Mouse (Mus musculus) CH12.LX (cell line): ENCODE measurements around the gene Hoxb5. TPM values are rescaled to one million over a fixed set of nuclear protein-coding genes. Genes with fewer than 3 reads are reported as not detected.

Source experiments
- DNase-seq: peaks from one replicate; pipeline ENCODE4 v3.0.0-alpha.2; 2013; ENCODE audit errors: extremely low read depth
- H3K27ac ChIP-seq: 2 replicates; pipeline ENCODE4 v1.5.1; 2012; ENCODE audit warnings: low read depth, mild to moderate bottlenecking, control low read depth, moderate library complexity; ENCODE audit not compliant: insufficient read depth
- H3K27me3 ChIP-seq: replicated peaks from 2 replicates; pipeline ENCODE3; 2012; ENCODE audit warnings: inconsistent platforms
- H3K36me3 ChIP-seq, 2 experiments: replicated peaks in 1 of 2; 2 replicates each; pipeline versions ENCODE3 to v1.6.1; 2012; ENCODE audit warnings: inconsistent platforms in 1 of 2, low read length in 1 of 2, mild to moderate bottlenecking in 1 of 2, mixed read lengths in 1 of 2, moderate library complexity in 1 of 2; ENCODE audit not compliant: control insufficient read depth in 1 of 2, insufficient read depth in 1 of 2
- H3K4me1 ChIP-seq, 2 experiments: 2 replicates each; pipeline ENCODE4 v1.6.1; 2012; ENCODE audit warnings: inconsistent platforms in 1 of 2, moderate library complexity in 1 of 2; ENCODE audit not compliant: insufficient read depth in 2 of 2, control insufficient read depth in 1 of 2
- H3K4me2 ChIP-seq: 2 replicates; pipeline ENCODE4 v1.6.1; 2012; ENCODE audit warnings: low read depth, mild to moderate bottlenecking, control low read depth; ENCODE audit not compliant: poor library complexity, insufficient read depth, severe bottlenecking
- H3K4me3 ChIP-seq, 3 experiments: fragments of 150-350 bp in 1 of 3; sonication (generic) in 1 of 3; replicated peaks in 1 of 3; 2 replicates each; pipeline versions ENCODE3 to v1.5.1; 2011 to 2012; ENCODE audit warnings: low read depth in 2 of 3, low read length in 2 of 3, mild to moderate bottlenecking in 2 of 3, moderate library complexity in 2 of 3, control low read depth in 1 of 3, improper control_type of control experiment in 1 of 3, inconsistent platforms in 1 of 3, mixed read lengths in 1 of 3; ENCODE audit not compliant: poor library complexity in 1 of 3
- H3K79me2 ChIP-seq: replicated peaks from 2 replicates; pipeline ENCODE4 v1.6.1; 2012; ENCODE audit warnings: mild to moderate bottlenecking, moderate library complexity; ENCODE audit not compliant: control insufficient read depth, poor library complexity, insufficient read depth, severe bottlenecking; ENCODE audit errors: extremely low read depth
- H3K9ac ChIP-seq: 2 replicates; pipeline ENCODE4 v1.6.1; 2012; ENCODE audit warnings: low read depth, mild to moderate bottlenecking, control low read depth, moderate library complexity; ENCODE audit not compliant: insufficient read depth
- H3K9me3 ChIP-seq: replicated peaks from 2 replicates; pipeline ENCODE3; 2012; ENCODE audit warnings: low read length, inconsistent platforms, mixed read lengths
- BHLHE40 ChIP-seq: IDR thresholded peaks from 2 replicates; pipeline ENCODE4 v1.6.1; 2011; ENCODE audit warnings: mild to moderate bottlenecking, low read depth, low read length, improper control_type of control experiment
- CHD2 ChIP-seq: IDR thresholded peaks from 2 replicates; pipeline ENCODE4 v1.6.1; 2011; ENCODE audit warnings: low read length, improper control_type of control experiment
- CTCF ChIP-seq, 2 experiments: IDR thresholded peaks in 1 of 2; conservative IDR thresholded peaks in 1 of 2; 2 replicates each; pipeline ENCODE4 v1.5.1; 2011 to 2012; ENCODE audit warnings: low read depth in 2 of 2, low read length in 2 of 2, improper control_type of control experiment in 1 of 2, inconsistent platforms in 1 of 2, mild to moderate bottlenecking in 1 of 2, moderate library complexity in 1 of 2
- E2F4 ChIP-seq: IDR thresholded peaks from 2 replicates; pipeline ENCODE4 v1.6.1; 2011; ENCODE audit warnings: low read depth, low read length, improper control_type of control experiment; ENCODE audit not compliant: insufficient replicate concordance
- ELF1 ChIP-seq: IDR thresholded peaks from 2 replicates; pipeline ENCODE4 v1.6.1; 2014; ENCODE audit warnings: low read depth, mild to moderate bottlenecking, inconsistent platforms, low read length, improper control_type of control experiment
- GABPA ChIP-seq: IDR thresholded peaks from 2 replicates; pipeline ENCODE4 v1.6.1; 2012; ENCODE audit warnings: low read depth, low read length, improper control_type of control experiment, inconsistent platforms; ENCODE audit not compliant: insufficient replicate concordance
- IRF4 ChIP-seq: IDR thresholded peaks from 2 replicates; pipeline ENCODE4 v1.6.1; 2014; ENCODE audit warnings: low read depth, mild to moderate bottlenecking, inconsistent platforms, low read length, improper control_type of control experiment
- KAT2A ChIP-seq: IDR thresholded peaks from 2 replicates; pipeline ENCODE4 v1.6.1; 2012; ENCODE audit warnings: low read length, improper control_type of control experiment, inconsistent platforms; ENCODE audit not compliant: insufficient replicate concordance
- MAFK ChIP-seq: IDR thresholded peaks from 2 replicates; pipeline ENCODE4 v1.6.1; 2011; ENCODE audit warnings: low read length, improper control_type of control experiment; ENCODE audit not compliant: insufficient replicate concordance
- MAX ChIP-seq: IDR thresholded peaks from 2 replicates; pipeline ENCODE4 v1.6.1; 2011; ENCODE audit warnings: low read length, improper control_type of control experiment
- MXI1 ChIP-seq: IDR thresholded peaks from 2 replicates; pipeline ENCODE4 v1.6.1; 2011; ENCODE audit warnings: mild to moderate bottlenecking, low read depth, low read length, improper control_type of control experiment
- NELFE ChIP-seq: IDR thresholded peaks from 2 replicates; pipeline ENCODE4 v1.6.1; 2011; ENCODE audit warnings: low read depth, low read length, improper control_type of control experiment
- PAX5 ChIP-seq: IDR thresholded peaks from 2 replicates; pipeline ENCODE4 v1.6.1; 2012; ENCODE audit warnings: low read length, inconsistent platforms, mixed read lengths
- SIN3A ChIP-seq: IDR thresholded peaks from 2 replicates; pipeline ENCODE4 v1.6.1; 2012; ENCODE audit warnings: low read length, improper control_type of control experiment, inconsistent platforms
- TBP ChIP-seq: conservative IDR thresholded peaks from 2 replicates; pipeline ENCODE4 v1.6.1; 2011; ENCODE audit warnings: low read depth, low read length, improper control_type of control experiment
- USF1 ChIP-seq: IDR thresholded peaks from 2 replicates; pipeline ENCODE4 v1.6.1; 2014; ENCODE audit warnings: low read depth, mild to moderate bottlenecking, inconsistent platforms, low read length, improper control_type of control experiment
- ZMIZ1 ChIP-seq: IDR thresholded peaks from 2 replicates; pipeline ENCODE4 v1.6.1; 2012; ENCODE audit warnings: low read depth, mild to moderate bottlenecking, inconsistent platforms, low read length, improper control_type of control experiment
- dilution Hi-C: fragments of 300-500 bp; cut with MboI; formaldehyde crosslinking; loops from 2 replicates; pipeline ENCODE4 v1.14.3; 2020; ENCODE audit warnings: low sequenced_read_pairs; ENCODE audit not compliant: extremely low pct_unique_long_range_greater_than_20kb, extremely low pct_ligation_motif_present
- in situ Hi-C: fragments of 300-500 bp; cut with MboI; formaldehyde crosslinking; loops from 3 replicates; pipeline ENCODE4 v1.14.3; 2019; ENCODE audit warnings: low sequenced_read_pairs, low pct_ligation_motif_present, low pct_unique_long_range_greater_than_20kb, mixed read lengths
- polyA plus RNA-seq: library from polyadenylated mRNA; unstranded; fragments of >175 nt; gene quantifications from 2 replicates; pipeline ENCODE4 v1.2.1, GENCODE M21; 2012; ENCODE audit warnings: low read depth; ENCODE audit not compliant: insufficient read length
- total RNA-seq, 2 experiments: library from RNA; depleted of rRNA; stranded (reverse); fragments of 300-350 nt in 1 of 2; fragments of >200 nt in 1 of 2; gene quantifications; 2 replicates each; pipeline ENCODE4 v1.2.3; 2012 to 2014

Hoxb5 gene
- total and polyA plus RNA-seq, 3 experiments, result 0.08 to 0.13 TPM; not detected in 1

DNA sequence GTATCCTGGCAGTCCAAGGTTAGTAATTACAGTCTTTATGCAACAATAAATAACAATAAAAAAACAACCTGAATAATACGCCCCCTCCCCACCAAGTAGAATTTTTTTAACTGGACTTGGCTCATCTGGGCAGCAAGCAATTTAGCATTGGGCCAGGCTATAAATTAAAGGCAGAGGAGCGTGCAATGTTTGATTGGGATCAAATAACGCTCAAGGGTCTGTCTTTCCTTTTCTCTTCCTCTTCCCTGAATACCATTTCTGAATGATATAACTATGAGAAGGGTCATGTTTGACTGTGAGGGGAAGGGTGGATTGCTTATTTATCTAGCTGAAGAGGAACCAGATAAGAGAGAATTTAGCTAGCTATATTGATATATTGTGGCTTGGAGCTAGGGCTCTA is 45.9 kb downstream of the Hoxb5 start:
- Histone ChIP-seq H3K79me2 (no peaks in the 10 kb centered on the region), H3K27me3 (peaks cover 22% of the 10 kb centered on the region), H3K4me3 (no peak overlapping the region), H3K27ac (no peak overlapping the region), H3K9ac (no peak overlapping the region), H3K4me2 (no peak overlapping the region), H3K36me3 (peaks cover 0 to 10% of the 10 kb centered on the region in 2 experiments), H3K4me1 (peaks cover 3 to 15% of the 10 kb centered on the region in 2 experiments; a peak in 2 of 4 replicates), H3K9me3 (peaks cover 14% of the 10 kb centered on the region)
- dilution Hi-C loops, result no loop called here
- DNase-seq, result no peak
- in situ Hi-C loops, result no loop called here
- no peak for TF ChIP-seq KAT2A
- no peak for TF ChIP-seq ELF1
- no peak for TF ChIP-seq MXI1
- no peak for TF ChIP-seq BHLHE40

DNA sequence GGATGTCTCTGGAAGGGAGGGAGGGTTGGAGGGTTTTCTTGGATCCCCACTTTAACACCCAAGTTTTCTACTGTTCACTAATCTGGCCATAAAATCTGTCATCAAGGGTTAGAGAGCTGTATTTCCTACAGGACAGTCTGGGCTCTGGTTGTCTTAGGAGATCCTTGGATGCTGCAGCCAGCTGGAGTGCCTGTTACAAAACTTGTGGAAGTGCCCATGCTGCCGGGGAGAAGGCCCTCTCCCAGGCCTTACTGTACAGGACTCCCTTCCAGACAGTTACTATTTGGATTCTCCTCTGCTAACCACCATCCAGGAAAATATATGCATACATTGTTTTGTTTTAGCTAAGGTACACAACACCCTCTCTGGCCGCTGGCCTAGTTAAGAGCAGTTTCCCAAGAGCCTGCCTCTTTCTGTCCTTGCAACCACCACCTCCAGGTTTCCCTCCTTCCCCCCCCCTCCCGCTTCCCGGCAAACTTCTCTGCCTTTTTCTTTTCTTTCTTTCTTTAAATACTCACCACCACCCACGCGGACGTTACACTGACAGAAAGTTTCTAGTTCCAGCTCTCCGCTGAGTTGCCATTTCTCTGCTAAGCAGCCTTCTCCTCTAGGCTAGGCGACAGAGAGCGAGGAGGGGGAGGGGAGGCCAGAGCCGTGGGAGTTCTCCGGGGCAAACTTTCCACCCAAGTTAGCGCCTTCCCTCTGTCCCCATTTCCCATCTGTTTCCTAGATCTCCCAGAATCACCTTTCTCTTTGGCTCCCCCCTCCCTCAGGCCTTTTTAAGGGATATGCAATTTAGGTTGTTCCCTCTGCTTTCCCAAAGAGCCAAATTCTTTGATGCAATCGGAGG is 46.6 kb downstream of the Hoxb5 start:
- no peaks in the 10 kb centered on the region for H3K79me2 ChIP-seq
- TF ChIP-seq PAX5 (no peak), USF1 (no peak), CHD2 (no peak), NELFE (no peak), E2F4 (no peak), ZMIZ1 (no peak), GABPA (no peak), SIN3A (no peak), MAFK (no peak), IRF4 (no peak), CTCF (conservative IDR thresholded peaks at IDR 0.05 in 1 of 2, IDR thresholded peaks at IDR 0.05 in 1 of 2; ENCODE audit: low read depth in 2 of 2, low read length in 2 of 2) (no peak), MAX (no peak), TBP (no peak)
- TF ChIP-seq, all 38 proteins: peak for 0
- Histone ChIP-seq H3K27ac (no peak overlapping the region), H3K4me3 (no peak overlapping the region), H3K9me3 (peaks cover 12% of the 10 kb centered on the region), H3K4me1 (peaks cover 0 to 12% of the 10 kb centered on the region in 2 experiments; a peak in 2 of 4 replicates), H3K9ac (no peak overlapping the region), H3K36me3 (peaks cover 0 to 7% of the 10 kb centered on the region in 2 experiments), H3K27me3 (peaks cover 28% of the 10 kb centered on the region), H3K4me2 (no peak overlapping the region)
- in situ Hi-C loops, result no loop called here
- dilution Hi-C loops, result no loop called here
- DNase-seq, result no peak
